Mouse (Mus musculus) heart, embryonic 13.5 days (tissue): ENCODE results near the gene Psmb10. TPM values are rescaled to one million over a fixed set of nuclear protein-coding genes. Genes with fewer than 3 reads are reported as not detected.
"Not testable (repeated sequence)": the region's sequence is repeated elsewhere in the genome, so short reads cannot be mapped to it uniquely, and the experiment has no call there.

Experiments used
- ATAC-seq: fragments of 200-750 bp; cut with Nextera tagmentation; 2 replicates; pipeline ENCODE4 v1.8.0; 2017; ENCODE audit warnings: moderate TSS enrichment; ENCODE audit not compliant: insufficient number of reproducible peaks, low FRiP score, low TSS enrichment; ENCODE audit errors: extremely low read depth
- H3K27ac ChIP-seq: fragments of 300-500 bp; sonication (generic); replicated peaks from 2 replicates; pipeline ENCODE4 v1.5.1; 2015; ENCODE audit warnings: moderate library complexity, mild to moderate bottlenecking, inconsistent platforms
- H3K27me3 ChIP-seq: fragments of 300-500 bp; sonication (generic); replicated peaks from 2 replicates; pipeline ENCODE4 v1.6.1; 2015; ENCODE audit warnings: mild to moderate bottlenecking, inconsistent platforms
- H3K36me3 ChIP-seq: fragments of 300-500 bp; sonication (generic); 2 replicates; pipeline ENCODE4 v1.6.1; 2015; ENCODE audit warnings: mild to moderate bottlenecking, inconsistent platforms
- H3K4me1 ChIP-seq: fragments of 300-500 bp; sonication (generic); 2 replicates; pipeline ENCODE4 v1.6.1; 2015; ENCODE audit warnings: inconsistent platforms
- H3K4me2 ChIP-seq: fragments of 300-500 bp; sonication (generic); 2 replicates; pipeline ENCODE4 v1.6.1; 2015; ENCODE audit warnings: inconsistent platforms, mild to moderate bottlenecking, moderate library complexity
- H3K4me3 ChIP-seq: fragments of 300-500 bp; sonication (generic); 2 replicates; pipeline ENCODE4 v1.5.1; 2015; ENCODE audit warnings: moderate library complexity, mild to moderate bottlenecking, inconsistent platforms
- H3K9ac ChIP-seq: fragments of 300-500 bp; sonication (generic); 2 replicates; pipeline ENCODE4 v1.6.1; 2015; ENCODE audit warnings: inconsistent platforms, mild to moderate bottlenecking, moderate library complexity
- H3K9me3 ChIP-seq: fragments of 300-500 bp; sonication (generic); 2 replicates; pipeline ENCODE4 v1.6.1; 2016; ENCODE audit warnings: inconsistent platforms
- WGBS: fragments of 180-500 bp; shearing (Covaris S2); methylation state at CpG from one replicate; pipeline ENCODE4 v1.1.7; 2015; ENCODE audit warnings: mixed read lengths; 5-methylcytosine and 5-hydroxymethylcytosine counted together
- polyA plus RNA-seq: library from polyadenylated mRNA; unstranded; fragments of >200 nt; fragmentation: Nextera tagmentation; extraction: Ambion mirVana; gene quantifications from 2 replicates; pipeline ENCODE4 v1.2.1, GENCODE M21; 2015

Gene Psmb10
- 51.9 and 61.3 TPM in 2 replicates for polyA plus RNA-seq

DNA sequence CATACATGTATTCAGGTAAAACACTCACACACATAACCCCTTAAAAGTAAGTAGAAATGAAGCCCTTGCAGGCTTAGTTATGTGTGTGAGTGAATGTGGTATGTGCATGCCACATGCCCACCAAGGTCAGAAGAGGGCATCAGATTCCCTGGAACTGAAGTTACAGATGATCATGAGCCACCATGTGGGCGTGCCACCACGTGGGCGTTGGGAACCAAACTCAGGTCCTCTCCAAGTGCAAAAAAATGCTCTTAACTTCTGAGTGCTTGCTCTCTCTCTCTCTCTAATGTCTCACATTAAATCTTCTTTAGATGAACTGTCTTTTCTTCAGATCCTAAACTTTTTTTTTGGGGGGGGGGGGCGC is at the start of gene Psmb10:
Gene Psmb10 (minus strand): TSS at position 139 of the 364 bp plus-strand sequence.
- H3K4me3 ChIP-seq: peak within 1 kb of the TSS; percentile 85
- H3K27me3 ChIP-seq: no peaks in the 10 kb centered on the region
- 19% methylated on average over 4 of the region's 4 CpGs for WGBS
- H3K4me1 ChIP-seq: peaks cover 24% of the 10 kb centered on the region
- H3K36me3 ChIP-seq: peaks cover 47% of the 10 kb centered on the region
- H3K4me2 ChIP-seq: peak within 1 kb of the TSS; percentile 98
- ATAC-seq: no peak
- H3K9me3 ChIP-seq: no peaks in the 10 kb centered on the region
- H3K9ac ChIP-seq: peak within 1 kb of the TSS; percentile 93
- H3K27ac ChIP-seq: peak within 1 kb of the TSS; percentile 95

DNA sequence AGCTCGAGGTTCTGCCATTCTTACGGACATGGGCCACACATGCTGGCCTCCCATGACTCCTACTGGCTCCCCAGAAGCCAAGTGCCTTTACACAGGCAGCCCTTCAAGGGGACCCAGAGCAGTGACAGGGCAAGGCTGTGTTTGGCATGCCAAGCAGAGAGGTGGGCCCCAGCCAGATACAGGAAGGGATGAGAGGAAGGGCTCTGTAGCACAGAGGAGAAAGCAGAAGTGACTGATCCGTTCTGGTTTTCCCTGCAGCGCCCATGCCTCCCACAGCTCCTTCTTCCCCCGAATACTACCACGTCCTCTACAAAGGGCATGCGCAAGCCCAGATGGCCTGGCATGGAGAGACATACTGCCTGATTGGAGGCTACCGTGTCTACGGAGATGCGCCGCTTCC is 45.2 kb upstream of the Psmb10 start:
- H3K9ac ChIP-seq, H3K27ac ChIP-seq, H3K27me3 ChIP-seq, H3K4me1 ChIP-seq, H3K9me3 ChIP-seq, H3K36me3 ChIP-seq, H3K4me3 ChIP-seq, H3K4me2 ChIP-seq, ATAC-seq: not testable (repeated sequence)
- 75% methylated on average over 11 of the region's 11 CpGs for WGBS

DNA sequence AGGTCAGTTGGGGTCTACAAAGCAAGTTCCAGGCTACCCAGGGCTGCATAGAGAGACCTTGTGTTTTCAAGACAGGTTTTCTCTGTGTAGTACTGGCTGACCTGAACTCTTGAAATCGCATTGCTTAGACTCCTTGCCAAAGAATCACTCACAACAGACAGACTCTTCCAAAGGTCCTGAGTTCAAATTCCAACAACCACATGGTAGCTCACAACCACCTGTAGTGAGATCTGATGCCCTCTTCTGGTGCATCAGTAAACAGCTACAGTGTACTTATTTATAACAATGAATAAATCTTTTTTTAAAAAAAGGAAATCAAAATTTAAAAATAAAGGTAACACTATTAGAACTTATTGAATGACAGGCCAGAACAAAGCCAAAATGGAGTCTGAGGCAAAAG is 42.9 kb upstream of the Psmb10 start:
- ATAC-seq: no peak
- Histone ChIP-seq H3K9ac (no peak overlapping the region), H3K4me3 (no peak overlapping the region), H3K4me2 (no peak overlapping the region), H3K9me3 (no peaks in the 10 kb centered on the region), H3K27ac (no peak overlapping the region), H3K36me3 (no peaks in the 10 kb centered on the region), H3K27me3 (no peaks in the 10 kb centered on the region), H3K4me1 (no peaks in the 10 kb centered on the region)
- WGBS: 72% methylated on average over 1 of the region's 1 CpGs

DNA sequence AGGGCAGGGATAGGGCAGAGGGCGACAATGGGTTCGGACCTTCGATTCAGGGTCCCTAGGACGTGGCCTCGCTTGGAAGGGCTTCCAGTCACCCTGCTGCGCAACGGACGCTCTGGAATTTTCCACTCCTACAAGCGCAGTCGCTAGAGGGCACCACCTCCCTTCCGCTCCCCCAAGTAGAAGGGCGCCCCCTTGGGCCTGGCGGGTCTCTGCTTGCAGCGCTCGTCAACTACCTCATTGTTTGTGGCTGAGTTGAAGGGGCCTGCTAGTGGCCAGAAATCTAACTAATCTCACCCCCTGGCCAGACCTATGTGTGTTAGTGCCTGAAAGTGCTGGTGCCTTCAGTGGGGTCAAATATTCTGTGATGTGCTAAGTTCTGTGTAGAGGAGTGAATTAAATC is 41.1 kb upstream of the Psmb10 start, which contains the start of gene Dpep3:
Gene Dpep3 (minus strand): TSS at position 105 of the 400 bp plus-strand sequence.
- Histone ChIP-seq H3K36me3 (no peaks in the 10 kb centered on the region), H3K27me3 (no peaks in the 10 kb centered on the region), H3K9me3 (no peaks in the 10 kb centered on the region), H3K4me1 (no peaks in the 10 kb centered on the region), H3K4me2 (no peak within 1 kb of the TSS), H3K27ac (no peak within 1 kb of the TSS), H3K9ac (no peak within 1 kb of the TSS), H3K4me3 (no peak within 1 kb of the TSS)
- ATAC-seq: no peak
- 90% methylated on average over 15 of the region's 15 CpGs for WGBS

DNA sequence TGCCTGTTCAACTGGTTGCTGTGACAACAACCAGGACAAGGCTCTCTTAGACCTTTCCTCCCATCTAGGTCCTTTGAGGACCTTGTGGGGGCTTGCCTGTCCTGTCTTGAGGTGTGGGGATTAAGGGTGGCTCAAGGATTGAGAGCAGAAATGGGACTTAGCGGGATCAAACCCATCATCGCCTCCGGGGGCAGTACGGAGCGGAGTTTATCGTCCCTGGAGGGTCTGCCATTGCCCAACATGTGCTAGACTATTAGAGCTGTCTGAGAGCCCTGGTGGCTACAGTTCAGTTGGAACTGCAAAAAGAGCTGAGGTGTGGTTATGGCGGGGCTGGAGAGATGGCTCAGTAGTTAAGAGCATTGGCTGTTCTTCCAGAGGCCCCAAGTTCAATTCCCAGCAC is 37.1 kb upstream of the Psmb10 start:
- no peaks in the 10 kb centered on the region for H3K9me3 ChIP-seq
- H3K36me3 ChIP-seq: no peaks in the 10 kb centered on the region
- no peak overlapping the region for H3K9ac ChIP-seq
- H3K4me1 ChIP-seq: no peaks in the 10 kb centered on the region
- WGBS: 66% methylated on average over 7 of the region's 7 CpGs
- ATAC-seq: no peak
- no peak overlapping the region for H3K27ac ChIP-seq
- H3K4me2 ChIP-seq: no peak overlapping the region
- no peak overlapping the region for H3K4me3 ChIP-seq
- H3K27me3 ChIP-seq: no peaks in the 10 kb centered on the region

DNA sequence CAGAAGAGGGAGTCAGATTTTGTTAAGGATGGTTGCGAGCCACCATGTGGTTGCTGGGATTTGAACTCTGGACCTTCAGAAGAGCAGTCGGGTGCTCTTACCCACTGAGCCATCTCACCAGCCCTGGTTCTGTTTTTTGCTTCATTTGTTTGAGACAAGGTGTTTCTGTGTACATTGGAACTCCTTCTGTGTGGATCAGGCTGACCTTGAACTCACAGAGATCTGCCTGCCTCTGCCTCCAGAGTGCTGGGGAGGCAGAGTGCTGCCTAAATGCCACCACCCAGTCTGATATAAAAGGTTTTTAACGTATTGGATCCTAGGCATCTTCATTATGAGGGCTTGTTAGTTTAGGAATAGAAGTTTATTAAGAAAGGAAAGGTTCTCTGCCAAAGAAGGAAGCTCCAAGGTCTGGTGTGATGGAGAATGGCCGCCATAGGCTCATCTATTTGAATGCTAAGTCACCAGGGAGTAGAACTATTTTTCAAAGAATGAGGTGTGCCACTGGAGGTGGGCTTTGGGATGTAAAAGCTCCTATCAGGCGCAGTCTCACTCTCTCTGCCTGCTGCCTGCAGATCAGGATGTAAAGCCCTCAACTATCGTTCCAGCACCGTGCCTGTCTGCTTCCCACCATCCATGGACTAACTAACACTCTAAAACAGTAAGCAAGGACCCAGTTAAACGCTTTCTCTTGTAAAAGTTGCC is 32.9 kb upstream of the Psmb10 start:
- H3K9me3 ChIP-seq: no peaks in the 10 kb centered on the region
- no peak overlapping the region for H3K4me2 ChIP-seq
- no peaks in the 10 kb centered on the region for H3K36me3 ChIP-seq
- ATAC-seq: no peak
- H3K27ac ChIP-seq: no peak overlapping the region
- peaks cover 24% of the 10 kb centered on the region for H3K4me1 ChIP-seq
- no peaks in the 10 kb centered on the region for H3K27me3 ChIP-seq
- no peak overlapping the region for H3K9ac ChIP-seq
- no peak overlapping the region for H3K4me3 ChIP-seq
- 74% methylated on average over 8 of the region's 8 CpGs for WGBS

DNA sequence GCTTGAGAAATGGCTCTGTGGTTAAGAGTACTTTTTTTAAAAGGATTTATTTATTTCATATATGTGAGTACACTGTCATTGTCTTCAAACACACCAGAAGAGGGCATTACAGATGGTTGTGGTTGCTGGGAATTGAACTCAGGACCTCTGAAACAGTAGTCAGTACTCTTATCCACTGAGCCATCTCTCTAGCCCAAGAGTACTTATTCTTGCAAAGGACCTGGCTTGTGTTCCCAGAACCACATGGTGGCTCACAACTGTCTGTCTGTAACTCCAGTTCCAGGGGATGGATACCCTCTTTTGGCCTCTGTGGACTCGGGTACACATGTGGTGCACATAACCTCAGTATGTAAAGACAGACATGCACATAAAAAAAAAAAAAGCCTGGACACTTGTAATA is 31.1 kb upstream of the Psmb10 start:
- Histone ChIP-seq H3K9me3 (no peaks in the 10 kb centered on the region), H3K4me1 (peaks cover 33% of the 10 kb centered on the region), H3K9ac (no peak overlapping the region), H3K4me2 (no peak overlapping the region), H3K36me3 (no peaks in the 10 kb centered on the region), H3K27ac (no peak overlapping the region), H3K27me3 (no peaks in the 10 kb centered on the region), H3K4me3 (no peak overlapping the region)
- no peak for ATAC-seq
- 74% methylated on average over 1 of the region's 1 CpGs for WGBS

DNA sequence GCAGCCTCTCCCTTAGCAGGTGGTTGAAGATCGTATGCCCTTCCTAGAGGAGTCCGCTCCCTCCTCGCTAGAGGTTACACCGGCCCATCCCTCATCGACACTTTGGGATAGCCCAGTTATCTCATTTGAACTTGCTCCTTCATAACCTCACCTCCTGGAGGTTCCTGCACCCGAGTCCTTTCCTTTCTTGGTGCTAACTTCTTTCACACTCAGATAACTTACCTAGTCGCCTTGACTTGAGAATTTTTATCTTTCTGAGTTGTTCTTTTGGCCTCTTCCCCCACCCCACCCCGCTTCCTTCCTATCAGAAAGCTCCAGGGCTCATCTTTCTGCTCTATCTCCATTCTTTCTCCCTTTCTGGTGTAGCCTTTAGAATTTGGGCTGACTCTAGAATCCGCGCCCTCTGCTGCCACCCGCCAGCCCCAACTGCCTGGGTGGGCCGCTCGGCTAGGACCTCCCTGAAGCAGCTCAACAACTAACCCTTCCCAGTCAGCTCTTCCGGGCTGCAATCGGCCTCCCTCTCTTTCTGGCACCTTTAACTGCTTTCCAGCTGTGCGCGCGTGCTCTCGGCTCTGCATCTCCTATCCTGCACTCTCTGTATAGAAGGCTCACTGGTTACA is 28.6 kb upstream of the Psmb10 start:
- Histone ChIP-seq H3K9ac (peak overlapping the region; percentile 97), H3K27ac (peak overlapping the region; percentile 95), H3K4me3 (peak overlapping the region; percentile 90), H3K27me3 (no peaks in the 10 kb centered on the region), H3K36me3 (0 out of 2 replicates have a peak, but pooled peaks cover 6% of the 10 kb centered on the region), H3K4me2 (peak overlapping the region; percentile 77), H3K9me3 (no peaks in the 10 kb centered on the region), H3K4me1 (peaks cover 58% of the 10 kb centered on the region)
- 0 out of 2 replicates have a peak, but pooled peaks have one; percentile 6 for ATAC-seq
- WGBS: 5% methylated on average over 19 of the region's 19 CpGs

DNA sequence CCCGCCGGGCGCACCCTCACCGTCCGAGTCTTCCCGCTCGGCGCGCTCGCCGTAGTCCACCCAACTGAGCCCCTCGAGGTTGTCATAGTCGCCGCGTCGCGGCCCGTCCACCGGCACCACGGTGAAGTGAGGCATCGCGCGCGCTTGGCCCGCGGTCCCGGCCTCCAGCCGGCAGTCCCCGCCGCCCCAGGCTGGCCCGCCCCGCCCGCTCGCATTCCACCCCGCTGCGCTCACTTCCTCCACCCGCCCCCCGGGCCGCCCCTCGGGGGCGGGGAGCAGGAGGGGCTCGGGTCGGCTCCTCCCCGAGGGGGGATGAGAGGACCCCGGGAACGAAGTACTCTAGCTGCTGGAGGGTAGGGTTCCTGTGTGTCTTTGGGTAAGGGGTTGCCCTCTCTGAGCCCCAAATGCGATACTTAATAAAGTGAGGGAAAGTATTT is 27.7 kb upstream of the Psmb10 start, which contains the start of gene Slc12a4:
Gene Slc12a4 (minus strand): TSS at position 193 of the 437 bp plus-strand sequence.
- peaks cover 66% of the 10 kb centered on the region for H3K4me1 ChIP-seq
- H3K9me3 ChIP-seq: no peaks in the 10 kb centered on the region
- no peaks in the 10 kb centered on the region for H3K27me3 ChIP-seq
- ATAC-seq: peak; percentile 78
- H3K9ac ChIP-seq: peak within 1 kb of the TSS; percentile 97
- peak within 1 kb of the TSS; percentile 77 for H3K4me2 ChIP-seq
- H3K27ac ChIP-seq: peak within 1 kb of the TSS; percentile 95
- 1% methylated on average over 46 of the region's 47 CpGs for WGBS
- H3K4me3 ChIP-seq: peak within 1 kb of the TSS; percentile 90
- H3K36me3 ChIP-seq: 0 out of 2 replicates have a peak, but pooled peaks cover 6% of the 10 kb centered on the region

DNA sequence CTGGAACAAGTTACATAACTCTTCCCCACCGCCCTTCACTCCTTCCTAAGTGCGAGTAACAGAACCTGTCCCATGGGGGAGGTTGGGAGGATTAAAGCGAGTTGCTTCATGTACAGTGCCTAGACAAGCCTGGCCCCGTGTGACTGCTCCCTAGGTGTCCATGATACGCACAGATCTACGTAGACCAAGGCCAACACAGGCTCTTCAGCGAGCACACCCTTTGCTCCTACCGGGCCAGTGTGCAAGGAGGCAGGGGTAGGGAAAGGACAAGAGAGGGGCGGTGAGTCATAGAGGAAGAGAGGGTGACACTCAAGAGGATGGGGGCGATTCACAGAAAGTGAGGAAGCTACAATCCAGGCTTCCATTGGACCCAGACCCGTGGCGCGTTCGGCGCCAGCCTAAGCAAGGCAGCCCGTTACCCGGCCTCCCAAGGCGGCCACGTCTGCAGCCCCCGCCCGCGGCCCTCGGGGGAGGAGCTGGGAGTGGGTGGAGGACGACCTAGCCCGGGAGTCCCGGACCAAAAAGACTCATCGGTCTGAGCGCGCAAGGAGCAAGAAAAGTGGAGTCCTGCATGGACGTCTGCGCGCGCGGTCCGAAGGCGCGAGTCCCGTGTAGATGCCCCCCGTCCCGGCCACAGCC is 27.1 kb upstream of the Psmb10 start:
- Histone ChIP-seq H3K27me3 (no peaks in the 10 kb centered on the region), H3K27ac (peak overlapping the region; percentile 95), H3K9me3 (no peaks in the 10 kb centered on the region), H3K4me2 (peak overlapping the region; percentile 77), H3K9ac (peak overlapping the region; percentile 97), H3K4me3 (peak overlapping the region; percentile 90), H3K4me1 (peaks cover 66% of the 10 kb centered on the region), H3K36me3 (peaks cover 10% of the 10 kb centered on the region)
- WGBS: 1% methylated on average over 40 of the region's 40 CpGs
- peak; percentile 39; the same call in 1 of the 2 replicates for ATAC-seq

DNA sequence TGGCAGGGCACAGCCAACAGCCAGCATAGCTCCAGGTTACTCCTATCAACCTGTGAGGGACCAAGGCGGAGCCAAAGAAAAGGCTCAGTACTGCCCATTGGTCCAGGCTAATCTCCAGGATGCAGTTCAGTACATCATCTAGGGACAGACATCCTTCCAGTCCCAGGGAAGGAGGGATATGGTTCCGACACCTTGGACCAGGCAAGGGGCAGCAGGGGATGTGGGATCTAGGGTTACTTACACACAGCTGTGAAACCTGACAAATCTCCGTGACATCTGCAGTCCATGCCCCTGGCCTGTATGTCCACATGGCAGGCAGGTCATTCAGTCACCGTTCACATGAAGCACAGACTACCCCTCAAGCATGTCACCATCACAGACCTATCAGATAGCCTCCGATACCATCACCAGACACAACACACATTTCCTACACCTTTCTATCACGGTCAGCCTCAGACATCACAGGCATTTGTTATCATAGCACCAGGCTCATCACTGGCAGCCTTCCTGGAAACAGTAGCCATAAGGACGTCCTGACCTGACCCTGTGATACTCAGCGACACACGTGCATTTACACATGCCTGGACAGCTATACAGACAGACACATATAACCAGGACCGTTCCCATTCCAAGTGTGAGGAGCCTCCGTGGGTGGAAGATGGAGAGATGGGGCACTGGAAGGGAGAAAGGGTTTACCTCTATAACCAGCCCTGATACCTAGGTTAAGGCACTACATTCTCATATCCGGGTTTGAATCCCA is 26.4 kb upstream of the Psmb10 start:
- H3K27ac ChIP-seq: peak overlapping the region; percentile 95
- H3K9me3 ChIP-seq: no peaks in the 10 kb centered on the region
- 42% methylated on average over 12 of the region's 12 CpGs for WGBS
- no peak for ATAC-seq
- H3K4me2 ChIP-seq: peak overlapping the region; percentile 77
- peak overlapping the region; percentile 97 for H3K9ac ChIP-seq
- H3K27me3 ChIP-seq: no peaks in the 10 kb centered on the region
- H3K36me3 ChIP-seq: peaks cover 17% of the 10 kb centered on the region
- peaks cover 69% of the 10 kb centered on the region for H3K4me1 ChIP-seq
- H3K4me3 ChIP-seq: peak overlapping the region; percentile 90
